Mouse (Mus musculus) midbrain, embryonic 10.5 days (tissue): ENCODE measurements around the gene Nfkbil1. TPM values are rescaled to one million over a fixed set of nuclear protein-coding genes. Genes with fewer than 3 reads are reported as not detected.
A peak's percentile ranks its signal among the peaks of the same experiment; 100 is the strongest.

Source experiments
- DNase-seq: peaks from one replicate; pipeline ENCODE4 v3.0.0-alpha.2; 2017; ENCODE audit warnings: low spot score
- H3K27ac ChIP-seq: fragments of 300-500 bp; sonication (generic); replicated peaks from 2 replicates; pipeline ENCODE4 v1.5.1; 2016; ENCODE audit warnings: mild to moderate bottlenecking
- H3K27me3 ChIP-seq: fragments of 300-500 bp; sonication (generic); 2 replicates; pipeline ENCODE4 v1.6.1; 2016; ENCODE audit warnings: low read depth, mild to moderate bottlenecking; ENCODE audit not compliant: poor library complexity, severe bottlenecking
- H3K36me3 ChIP-seq: fragments of 300-500 bp; sonication (generic); 2 replicates; pipeline ENCODE4 v1.6.1; 2016; ENCODE audit warnings: mild to moderate bottlenecking, moderate library complexity
- H3K4me1 ChIP-seq: fragments of 300-500 bp; sonication (generic); 2 replicates; pipeline ENCODE4 v1.6.1; 2016
- H3K4me3 ChIP-seq: fragments of 300-500 bp; sonication (generic); 2 replicates; pipeline ENCODE4 v1.5.1; 2016; ENCODE audit warnings: mild to moderate bottlenecking, moderate library complexity
- H3K9me3 ChIP-seq: fragments of 300-500 bp; sonication (generic); replicated peaks from 2 replicates; pipeline ENCODE4 v1.6.1; 2016; ENCODE audit warnings: mild to moderate bottlenecking
- WGBS: fragments of 180-500 bp; shearing (Covaris S2); methylation state at CpG from one replicate; pipeline ENCODE4 v1.1.7; 2016; 5-methylcytosine and 5-hydroxymethylcytosine counted together
- polyA plus RNA-seq: library from polyadenylated mRNA; unstranded; fragments of >200 nt; fragmentation: Nextera tagmentation; extraction: Ambion mirVana; gene quantifications from 2 replicates; pipeline ENCODE4 v1.2.1, GENCODE M21; 2016

Nfkbil1 gene
- polyA plus RNA-seq, 1 experiment from 2014 or later, result 11.7 TPM

- H3K4me1 ChIP-seq, result peaks cover 3% of the 10 kb centered on the region; the same call in 1 of the 2 replicates
- no peaks in the 10 kb centered on the region for H3K27me3 ChIP-seq
- WGBS, result 89% methylated on average over 15 of the region's 15 CpGs
- H3K4me3 ChIP-seq, result no peak overlapping the region
- no peaks in the 10 kb centered on the region for H3K9me3 ChIP-seq
- DNase-seq, result no peak
- peaks cover 82% of the 10 kb centered on the region for H3K36me3 ChIP-seq
- no peak overlapping the region for H3K27ac ChIP-seq
Measured at GRCm38 (mm10) chr17:35251162-35251719, 15.6 kb upstream of the Nfkbil1 start.

- no peak for DNase-seq
- Histone ChIP-seq H3K27ac (no peak overlapping the region), H3K27me3 (no peaks in the 10 kb centered on the region), H3K4me1 (peaks cover 10% of the 10 kb centered on the region), H3K4me3 (no peak overlapping the region), H3K9me3 (no peaks in the 10 kb centered on the region), H3K36me3 (peaks cover 90% of the 10 kb centered on the region)
- WGBS, result 93% methylated on average over 3 of the region's 3 CpGs
Measured at GRCm38 (mm10) chr17:35250348-35251120, 14.9 kb upstream of the Nfkbil1 start.

GRCm38 (mm10) chr17:35249451-35250197 is 14.0 kb upstream of the Nfkbil1 start:
- Histone ChIP-seq H3K4me1 (peaks cover 19% of the 10 kb centered on the region), H3K36me3 (peaks cover 99% of the 10 kb centered on the region), H3K27me3 (no peaks in the 10 kb centered on the region), H3K27ac (no peak overlapping the region), H3K9me3 (no peaks in the 10 kb centered on the region), H3K4me3 (no peak overlapping the region)
- no peak for DNase-seq
- WGBS, result 91% methylated on average over 19 of the region's 19 CpGs

- DNase-seq, result no peak
- Histone ChIP-seq H3K27me3 (no peaks in the 10 kb centered on the region), H3K27ac (no peak overlapping the region), H3K4me3 (no peak overlapping the region), H3K36me3 (peaks cover 99% of the 10 kb centered on the region), H3K9me3 (no peaks in the 10 kb centered on the region), H3K4me1 (peaks cover 26% of the 10 kb centered on the region)
- WGBS, result 92% methylated on average over 14 of the region's 14 CpGs
Measured at GRCm38 (mm10) chr17:35248986-35249385, 13.4 kb upstream of the Nfkbil1 start.

GRCm38 (mm10) chr17:35247144-35247543 is 11.6 kb upstream of the Nfkbil1 start:
- Histone ChIP-seq H3K27ac (no peak overlapping the region), H3K9me3 (no peaks in the 10 kb centered on the region), H3K4me3 (no peak overlapping the region), H3K27me3 (no peaks in the 10 kb centered on the region), H3K4me1 (peaks cover 36% of the 10 kb centered on the region), H3K36me3 (peaks cover 92% of the 10 kb centered on the region)
- DNase-seq, result no peak
- 96% methylated on average over 7 of the region's 7 CpGs for WGBS

- no peaks in the 10 kb centered on the region for H3K9me3 ChIP-seq
- no peak overlapping the region for H3K27ac ChIP-seq
- no peaks in the 10 kb centered on the region for H3K27me3 ChIP-seq
- peak overlapping the region; percentile 81; the same call in 1 of the 2 replicates for H3K4me3 ChIP-seq
- H3K36me3 ChIP-seq, result peaks cover 81% of the 10 kb centered on the region
- no peak for DNase-seq
- WGBS, result 90% methylated on average over 15 of the region's 15 CpGs
- peaks cover 36% of the 10 kb centered on the region for H3K4me1 ChIP-seq
Measured at GRCm38 (mm10) chr17:35245731-35246623, 10.4 kb upstream of the Nfkbil1 start.

- Histone ChIP-seq H3K36me3 (peaks cover 71% of the 10 kb centered on the region), H3K4me3 (peak overlapping the region; percentile 81), H3K9me3 (no peaks in the 10 kb centered on the region), H3K27me3 (no peaks in the 10 kb centered on the region), H3K4me1 (peaks cover 46% of the 10 kb centered on the region), H3K27ac (no peak overlapping the region)
- 92% methylated on average over 2 of the region's 2 CpGs for WGBS
- DNase-seq, result no peak
Measured at GRCm38 (mm10) chr17:35244999-35245398, 9.4 kb upstream of the Nfkbil1 start.

GRCm38 (mm10) chr17:35243086-35243485 is 7.5 kb upstream of the Nfkbil1 start:
- peak; percentile 59 for DNase-seq
- H3K4me3 ChIP-seq, result peak overlapping the region; percentile 81
- peaks cover 52% of the 10 kb centered on the region for H3K36me3 ChIP-seq
- peak overlapping the region; percentile 98 for H3K27ac ChIP-seq
- no peaks in the 10 kb centered on the region for H3K27me3 ChIP-seq
- peaks cover 47% of the 10 kb centered on the region for H3K4me1 ChIP-seq
- no peaks in the 10 kb centered on the region for H3K9me3 ChIP-seq
- WGBS, result 20% methylated on average over 16 of the region's 16 CpGs

GRCm38 (mm10) chr17:35242015-35242941 is 6.7 kb upstream of the Nfkbil1 start:
- peak; percentile 66 for DNase-seq
- Histone ChIP-seq H3K36me3 (peaks cover 44% of the 10 kb centered on the region), H3K27me3 (no peaks in the 10 kb centered on the region), H3K9me3 (no peaks in the 10 kb centered on the region), H3K4me1 (peaks cover 47% of the 10 kb centered on the region), H3K27ac (peak overlapping the region; percentile 98), H3K4me3 (peak overlapping the region; percentile 81)
- WGBS, result under 1% methylated on average over 55 of the region's 55 CpGs

GRCm38 (mm10) chr17:35241305-35242014 is 5.9 kb upstream of the Nfkbil1 start, which contains the start of gene Ddx39b:
TSS of gene Ddx39b (plus strand) at chr17:35241746.
- Histone ChIP-seq H3K27me3 (no peaks in the 10 kb centered on the region), H3K4me1 (peaks cover 53% of the 10 kb centered on the region)
- WGBS, result under 1% methylated on average over 69 of the region's 69 CpGs

More at GRCm38 (mm10) chr17:35241305-35242014, 5.9 kb upstream of the Nfkbil1 start, which contains the start of gene Ddx39b:
- H3K9me3 ChIP-seq, result no peaks in the 10 kb centered on the region
- peak; percentile 95 for DNase-seq
- H3K4me3 ChIP-seq, result peak within 1 kb of the TSS; percentile 81
- H3K27ac ChIP-seq, result peak within 1 kb of the TSS; percentile 98
- peaks cover 36% of the 10 kb centered on the region for H3K36me3 ChIP-seq
